Mouse (Mus musculus): ENCODE measurements at regions not wholly inside any gene's neighbourhood (a gene's known extent, or its start where the extent isn't known, plus 50 kb on each side); places are given as distances from the start of the nearest gene placed in this dataset.

GRCm38 (mm10) chr3:149846941-149847539 lies 856.7 kb upstream of the Adgrl2 start:
- no peak overlapping the region for H3K9ac ChIP-seq
- H3K9me3 ChIP-seq (replicated peaks) = no peaks in the 10 kb centered on the region
- H3K4me3 ChIP-seq (replicated peaks) = no peak overlapping the region
- peak; percentile 54; the same call in 1 of the 2 replicates for ATAC-seq (ENCODE audit: insufficient number of reproducible peaks, low FRiP score, low TSS enrichment, low read depth)
- no peaks in the 10 kb centered on the region for H3K27me3 ChIP-seq
- peaks cover 22% of the 10 kb centered on the region for H3K4me1 ChIP-seq
- H3K27ac ChIP-seq (replicated peaks) = no peak overlapping the region
- no peaks in the 10 kb centered on the region for H3K36me3 ChIP-seq
- WGBS = 41% methylated on average over 7 of the region's 7 CpGs
- no peak overlapping the region for H3K4me2 ChIP-seq (replicated peaks)

DNA sequence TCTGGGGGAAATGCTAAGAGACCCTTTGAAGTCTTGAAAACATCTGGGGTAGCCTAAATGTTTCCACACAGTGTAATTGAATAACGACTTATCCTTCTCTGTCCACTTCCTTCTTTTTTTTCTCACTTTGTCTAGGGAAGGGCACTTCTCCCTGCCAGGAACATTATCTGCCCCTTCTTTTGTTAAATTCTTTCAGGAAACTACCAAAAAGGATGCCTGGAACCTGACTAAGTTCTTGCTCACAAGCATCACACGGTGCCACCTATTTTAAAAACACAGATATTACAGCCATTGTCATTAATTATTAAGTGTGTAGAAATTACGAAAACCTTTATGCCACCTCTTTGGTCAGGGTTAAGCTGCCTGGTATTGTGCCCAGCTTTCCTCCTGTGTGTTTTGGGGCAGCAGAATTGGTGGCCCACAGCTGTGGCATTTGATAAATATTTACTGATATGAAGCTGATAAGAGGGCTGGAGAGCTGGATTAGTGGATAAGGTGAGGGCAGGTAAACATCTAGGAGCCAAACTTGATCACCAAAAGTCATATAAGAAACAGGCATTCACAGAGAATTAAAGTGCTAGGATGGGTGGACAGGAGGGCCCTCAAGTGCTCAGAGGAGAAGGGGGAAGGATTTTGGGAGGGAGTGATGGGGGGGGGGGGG lies 855.6 kb upstream of the Adgrl2 start:
- Histone ChIP-seq H3K4me1 (peaks cover 22% of the 10 kb centered on the region), H3K9me3 (replicated peaks) (no peaks in the 10 kb centered on the region), H3K4me3 (replicated peaks) (no peak overlapping the region), H3K9ac (no peak overlapping the region), H3K4me2 (replicated peaks) (no peak overlapping the region), H3K27ac (replicated peaks) (no peak overlapping the region), H3K36me3 (no peaks in the 10 kb centered on the region), H3K27me3 (no peaks in the 10 kb centered on the region)
- 29% methylated on average over 3 of the region's 3 CpGs for WGBS
- ATAC-seq (ENCODE audit: insufficient number of reproducible peaks, low FRiP score, low TSS enrichment, low read depth) = no peak

GRCm38 (mm10) chr3:149845083-149845825 lies 854.9 kb upstream of the Adgrl2 start:
- 4% methylated on average over 18 of the region's 18 CpGs for WGBS
- H3K4me2 ChIP-seq (replicated peaks) = peak overlapping the region; percentile 50
- no peak overlapping the region for H3K27ac ChIP-seq (replicated peaks)
- H3K4me3 ChIP-seq (replicated peaks) = peak overlapping the region; percentile 20
- peak overlapping the region; percentile 1; the same call in 1 of the 2 replicates for H3K9ac ChIP-seq
- no peaks in the 10 kb centered on the region for H3K36me3 ChIP-seq
- peaks cover 22% of the 10 kb centered on the region for H3K4me1 ChIP-seq
- no peaks in the 10 kb centered on the region for H3K27me3 ChIP-seq
- no peak for ATAC-seq (ENCODE audit: insufficient number of reproducible peaks, low FRiP score, low TSS enrichment, low read depth)
- H3K9me3 ChIP-seq (replicated peaks) = no peaks in the 10 kb centered on the region

DNA sequence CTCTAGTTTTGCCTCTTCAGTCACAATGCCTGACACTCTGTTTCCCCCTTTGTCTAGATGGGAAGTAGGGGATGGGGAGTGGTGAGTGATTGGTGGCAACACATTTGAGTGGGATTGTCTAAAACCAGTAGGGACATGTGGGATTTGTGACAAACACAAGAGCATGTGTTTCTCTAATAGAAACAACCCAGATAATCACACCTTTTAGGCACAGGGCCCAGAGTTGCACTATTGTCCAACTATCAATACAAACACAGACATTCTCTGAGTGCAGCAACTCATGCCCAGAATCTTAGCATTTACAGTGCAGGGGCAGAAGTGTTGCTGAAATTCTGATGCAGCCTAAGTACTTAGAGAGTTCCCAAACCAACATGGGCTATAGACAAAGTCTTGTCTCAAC lies 847.6 kb upstream of the Adgrl2 start:
- no peaks in the 10 kb centered on the region for H3K4me1 ChIP-seq
- no peak overlapping the region for H3K4me2 ChIP-seq (replicated peaks)
- no peaks in the 10 kb centered on the region for H3K9me3 ChIP-seq (replicated peaks)
- H3K27ac ChIP-seq (replicated peaks) = no peak overlapping the region
- H3K9ac ChIP-seq = no peak overlapping the region
- no peak for ATAC-seq (ENCODE audit: insufficient number of reproducible peaks, low FRiP score, low TSS enrichment, low read depth)
- H3K27me3 ChIP-seq = no peaks in the 10 kb centered on the region
- H3K4me3 ChIP-seq (replicated peaks) = no peak overlapping the region
- no peaks in the 10 kb centered on the region for H3K36me3 ChIP-seq

DNA sequence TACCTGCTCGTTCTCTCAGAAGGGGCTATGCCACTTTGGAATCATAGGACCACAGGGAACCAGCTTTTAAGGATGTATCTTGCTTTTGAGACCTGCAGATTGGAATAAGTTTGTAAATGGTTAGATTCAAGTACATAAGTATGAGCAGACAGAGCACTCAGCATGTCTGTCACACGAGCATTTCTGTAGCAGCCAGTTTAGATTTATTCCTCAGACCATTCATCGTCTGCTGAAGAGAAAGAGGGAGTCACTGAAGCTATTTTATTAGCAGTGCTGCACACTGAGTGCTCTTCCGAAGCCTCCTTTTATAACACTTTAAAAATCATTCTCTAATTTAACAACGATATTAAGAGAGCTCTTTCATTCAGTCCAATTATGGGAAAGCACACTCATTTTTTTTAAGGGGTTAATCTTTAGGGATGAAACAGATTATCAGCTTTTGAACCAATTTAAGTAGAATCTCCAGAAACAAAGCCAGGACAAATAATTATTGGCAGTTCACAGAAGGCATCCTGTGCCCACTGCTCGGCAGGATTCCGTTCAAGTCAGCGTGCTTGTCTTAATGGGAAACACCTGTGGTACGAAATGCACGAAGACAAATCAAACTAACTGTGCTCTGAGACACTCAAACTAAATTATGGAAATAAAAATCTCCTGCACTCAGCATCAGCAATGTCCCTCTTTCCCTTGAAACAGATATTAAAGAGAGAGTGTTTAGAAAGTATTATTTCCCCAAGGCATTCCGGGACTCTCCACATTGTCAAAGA lies 846.3 kb upstream of the Adgrl2 start:
- Histone ChIP-seq H3K4me2 (replicated peaks) (no peak overlapping the region), H3K27ac (replicated peaks) (no peak overlapping the region), H3K4me3 (replicated peaks) (no peak overlapping the region), H3K9me3 (replicated peaks) (no peaks in the 10 kb centered on the region), H3K9ac (no peak overlapping the region), H3K36me3 (no peaks in the 10 kb centered on the region), H3K27me3 (no peaks in the 10 kb centered on the region), H3K4me1 (no peaks in the 10 kb centered on the region)
- WGBS = 31% methylated on average over 11 of the region's 11 CpGs
- no peak for ATAC-seq (ENCODE audit: insufficient number of reproducible peaks, low FRiP score, low TSS enrichment, low read depth)

GRCm38 (mm10) chr3:149827181-149827580 lies 836.8 kb upstream of the Adgrl2 start:
- Histone ChIP-seq H3K27me3 (no peaks in the 10 kb centered on the region), H3K4me3 (replicated peaks) (no peak overlapping the region), H3K27ac (replicated peaks) (no peak overlapping the region), H3K36me3 (no peaks in the 10 kb centered on the region), H3K9ac (no peak overlapping the region), H3K4me2 (replicated peaks) (no peak overlapping the region), H3K4me1 (no peaks in the 10 kb centered on the region), H3K9me3 (replicated peaks) (no peaks in the 10 kb centered on the region)
- ATAC-seq (ENCODE audit: insufficient number of reproducible peaks, low FRiP score, low TSS enrichment, low read depth) = no peak
- WGBS = 19% methylated on average over 2 of the region's 2 CpGs

GRCm38 (mm10) chr3:149826757-149827156 lies 836.4 kb upstream of the Adgrl2 start:
- H3K4me1 ChIP-seq = no peaks in the 10 kb centered on the region
- WGBS = 56% methylated on average over 9 of the region's 9 CpGs
- H3K27me3 ChIP-seq = no peaks in the 10 kb centered on the region
- H3K4me2 ChIP-seq (replicated peaks) = no peak overlapping the region
- H3K9ac ChIP-seq = no peak overlapping the region
- H3K36me3 ChIP-seq = no peaks in the 10 kb centered on the region
- H3K27ac ChIP-seq (replicated peaks) = no peak overlapping the region
- no peaks in the 10 kb centered on the region for H3K9me3 ChIP-seq (replicated peaks)
- no peak overlapping the region for H3K4me3 ChIP-seq (replicated peaks)
- no peak for ATAC-seq (ENCODE audit: insufficient number of reproducible peaks, low FRiP score, low TSS enrichment, low read depth)

GRCm38 (mm10) chr3:149820670-149821069 lies 830.3 kb upstream of the Adgrl2 start:
- Histone ChIP-seq H3K4me3 (replicated peaks) (no peak overlapping the region), H3K9ac (no peak overlapping the region), H3K9me3 (replicated peaks) (no peaks in the 10 kb centered on the region), H3K27ac (replicated peaks) (no peak overlapping the region), H3K36me3 (no peaks in the 10 kb centered on the region), H3K4me2 (replicated peaks) (no peak overlapping the region), H3K4me1 (no peaks in the 10 kb centered on the region), H3K27me3 (no peaks in the 10 kb centered on the region)
- 42% methylated on average over 3 of the region's 3 CpGs for WGBS
- no peak for ATAC-seq (ENCODE audit: insufficient number of reproducible peaks, low FRiP score, low TSS enrichment, low read depth)

- no peak for ATAC-seq (ENCODE audit: insufficient number of reproducible peaks, low FRiP score, low TSS enrichment, low read depth)
- Histone ChIP-seq H3K27me3 (no peaks in the 10 kb centered on the region), H3K27ac (replicated peaks) (no peak overlapping the region), H3K4me1 (no peaks in the 10 kb centered on the region), H3K36me3 (no peaks in the 10 kb centered on the region), H3K4me2 (replicated peaks) (no peak overlapping the region), H3K9ac (no peak overlapping the region), H3K9me3 (replicated peaks) (no peaks in the 10 kb centered on the region), H3K4me3 (replicated peaks) (no peak overlapping the region)
- WGBS = 58% methylated on average over 4 of the region's 4 CpGs
These were observed 829.5 kb upstream of the Adgrl2 start for GRCm38 (mm10) chr3:149819863-149820262.

- no peak for ATAC-seq (ENCODE audit: insufficient number of reproducible peaks, low FRiP score, low TSS enrichment, low read depth)
- no peak overlapping the region for H3K9ac ChIP-seq
- no peaks in the 10 kb centered on the region for H3K4me1 ChIP-seq
- H3K36me3 ChIP-seq = no peaks in the 10 kb centered on the region
- no peaks in the 10 kb centered on the region for H3K27me3 ChIP-seq
- no peak overlapping the region for H3K4me2 ChIP-seq (replicated peaks)
- WGBS = 54% methylated on average over 2 of the region's 2 CpGs
- no peak overlapping the region for H3K27ac ChIP-seq (replicated peaks)
- no peak overlapping the region for H3K4me3 ChIP-seq (replicated peaks)
- H3K9me3 ChIP-seq (replicated peaks) = no peaks in the 10 kb centered on the region
These were observed 828.7 kb upstream of the Adgrl2 start for GRCm38 (mm10) chr3:149819081-149819480.

- no peaks in the 10 kb centered on the region for H3K36me3 ChIP-seq
- no peak overlapping the region for H3K27ac ChIP-seq (replicated peaks)
- no peaks in the 10 kb centered on the region for H3K9me3 ChIP-seq (replicated peaks)
- H3K27me3 ChIP-seq = no peaks in the 10 kb centered on the region
- no peak overlapping the region for H3K9ac ChIP-seq
- no peak overlapping the region for H3K4me2 ChIP-seq (replicated peaks)
- H3K4me3 ChIP-seq (replicated peaks) = no peak overlapping the region
- WGBS = 47% methylated on average over 2 of the region's 2 CpGs
- no peak for ATAC-seq (ENCODE audit: insufficient number of reproducible peaks, low FRiP score, low TSS enrichment, low read depth)
- H3K4me1 ChIP-seq = no peaks in the 10 kb centered on the region
These were observed 820.7 kb upstream of the Adgrl2 start for GRCm38 (mm10) chr3:149811036-149811435.

All from embryonic facial prominence, embryonic 15.5 days (tissue).